8 mouse cellular contexts compared by ENCODE assay signal in genomic region chr9:72871506-72872297, GRCm38 (mm10). TPM values are rescaled to one million over a fixed set of nuclear protein-coding genes. Genes with fewer than 3 reads are reported as not detected.
DNase-seq lines count a peak whose midpoint lies in the region; ATAC-seq and TF ChIP-seq lines count a peak whose summit lies in the region.

No protein-coding gene starts in this region.

- WGBS in heart, adult 2 months: 21% methylated on average over 13 of the region's 13 CpGs
- WGBS in embryonic facial prominence, embryonic 11.5 days: 18% methylated on average over 13 of the region's 13 CpGs
- WGBS in hindbrain, embryonic 14.5 days: 9% methylated on average over 13 of the region's 13 CpGs
- 14% methylated on average over 13 of the region's 13 CpGs for WGBS in midbrain, embryonic 15.5 days

- TF ChIP-seq CTCF in heart, adult 2 months (IDR thresholded peaks at IDR 0.05): no peak

- H3K4me3 ChIP-seq in heart, adult 2 months: peak overlapping the region; percentile 39; the same call in 1 of the 2 replicates
- no peak overlapping the region for H3K4me3 ChIP-seq in embryonic facial prominence, embryonic 11.5 days (ENCODE audit: low read depth, low read length)
- no peak overlapping the region for H3K4me3 ChIP-seq in hindbrain, embryonic 14.5 days (replicated peaks; ENCODE audit: low read length)
- no peak overlapping the region for H3K4me3 ChIP-seq in midbrain, embryonic 15.5 days

- DNase-seq in heart, adult 2 months: peak in 1 of 2 experiments; percentile 49
- no peak for DNase-seq in heart, postnatal 36 days
- DNase-seq in embryonic facial prominence, embryonic 11.5 days (ENCODE audit: low spot score): peak; percentile 65
- no peak for DNase-seq in hindbrain, embryonic 14.5 days (ENCODE audit: low spot score)
- no peak for DNase-seq in thymus, postnatal 10 days (ENCODE audit: low spot score in 2 of 2)
- no peak for DNase-seq in cerebellum, adult 9-10 months

- peaks cover 5% of the 10 kb centered on the region; the same call in 1 of the 2 replicates for H3K4me1 ChIP-seq in heart, adult 2 months (ENCODE audit: control insufficient read depth, insufficient read depth, low read length)
- H3K4me1 ChIP-seq in embryonic facial prominence, embryonic 11.5 days (ENCODE audit: control insufficient read depth, insufficient read depth, low read length): peaks cover 3% of the 10 kb centered on the region; the same call in 1 of the 2 replicates
- H3K4me1 ChIP-seq in hindbrain, embryonic 14.5 days (replicated peaks; ENCODE audit: control insufficient read depth, insufficient read depth, low read length): peaks cover 8% of the 10 kb centered on the region
- peaks cover 9% of the 10 kb centered on the region for H3K4me1 ChIP-seq in midbrain, embryonic 15.5 days

- no peaks in the 10 kb centered on the region for H3K79me2 ChIP-seq in heart, adult 2 months (replicated peaks; ENCODE audit: control insufficient read depth, insufficient read depth, low read length)

- TF ChIP-seq POLR2A in heart, adult 2 months (IDR thresholded peaks at IDR 0.05; ENCODE audit: insufficient read depth, low read depth, low read length): no peak

- H3K4me2 ChIP-seq in embryonic facial prominence, embryonic 11.5 days (ENCODE audit: low read depth, low read length): no peak overlapping the region
- peak overlapping the region; percentile 37 for H3K4me2 ChIP-seq in hindbrain, embryonic 14.5 days (replicated peaks)
- peak overlapping the region; percentile 23 for H3K4me2 ChIP-seq in midbrain, embryonic 15.5 days

- TF ChIP-seq EP300 in heart, adult 2 months (IDR thresholded peaks at IDR 0.05; ENCODE audit: insufficient read depth, low read depth, low read length): no peak

- no peak overlapping the region; the same call in 1 of the 2 replicates for H3K9ac ChIP-seq in heart, adult 2 months (ENCODE audit: low read depth, low read length)
- H3K9ac ChIP-seq in embryonic facial prominence, embryonic 11.5 days (replicated peaks; ENCODE audit: low read length): 0 out of 2 replicates have a peak overlapping the region, but pooled peaks have one; percentile 15
- 0 out of 2 replicates have a peak overlapping the region, but pooled peaks have one; percentile 25 for H3K9ac ChIP-seq in hindbrain, embryonic 14.5 days
- H3K9ac ChIP-seq in midbrain, embryonic 15.5 days: no peak overlapping the region

- H3K9me3 ChIP-seq in embryonic facial prominence, embryonic 11.5 days (replicated peaks; ENCODE audit: control insufficient read depth, low read length): no peaks in the 10 kb centered on the region; the same call in 1 of the 2 replicates
- H3K9me3 ChIP-seq in hindbrain, embryonic 14.5 days (ENCODE audit: control insufficient read depth, low read length): no peaks in the 10 kb centered on the region
- no peaks in the 10 kb centered on the region for H3K9me3 ChIP-seq in midbrain, embryonic 15.5 days

- ATAC-seq in embryonic facial prominence, embryonic 11.5 days (replicated peaks; ENCODE audit: insufficient number of reproducible peaks, low FRiP score, low TSS enrichment, low read depth): 0 out of 2 replicates have a peak, but pooled peaks have one; percentile 36
- ATAC-seq in hindbrain, embryonic 14.5 days (ENCODE audit: low FRiP score): no peak
- ATAC-seq in midbrain, embryonic 15.5 days (replicated peaks): peak; percentile 54
- ATAC-seq in CD4-positive, CD25-positive, alpha-beta regulatory T cell, adult 4 months: no peak

- no peaks in the 10 kb centered on the region for H3K27me3 ChIP-seq in heart, adult 2 months (ENCODE audit: control insufficient read depth, insufficient read depth, low read length)
- H3K27me3 ChIP-seq in embryonic facial prominence, embryonic 11.5 days (ENCODE audit: control insufficient read depth, insufficient read depth, low read length): no peaks in the 10 kb centered on the region
- no peaks in the 10 kb centered on the region for H3K27me3 ChIP-seq in hindbrain, embryonic 14.5 days (ENCODE audit: control insufficient read depth, insufficient read depth, low read length)
- no peaks in the 10 kb centered on the region for H3K27me3 ChIP-seq in midbrain, embryonic 15.5 days (replicated peaks)

- intact Hi-C loops in heart, adult 2 months (cut with DNase I): no loop called here
- intact Hi-C loops in heart, postnatal 36 days (cut with DNase I): no loop called here

- no peaks in the 10 kb centered on the region for H3K36me3 ChIP-seq in heart, adult 2 months (ENCODE audit: control insufficient read depth, insufficient read depth, low read length)
- no peaks in the 10 kb centered on the region for H3K36me3 ChIP-seq in embryonic facial prominence, embryonic 11.5 days (replicated peaks; ENCODE audit: control insufficient read depth, insufficient read depth, low read depth, low read length)
- no peaks in the 10 kb centered on the region for H3K36me3 ChIP-seq in hindbrain, embryonic 14.5 days (replicated peaks; ENCODE audit: control insufficient read depth, insufficient read depth)
- no peaks in the 10 kb centered on the region for H3K36me3 ChIP-seq in midbrain, embryonic 15.5 days (replicated peaks)

- H3K27ac ChIP-seq in heart, adult 2 months: peak overlapping the region; percentile 75
- peak overlapping the region; percentile 56 for H3K27ac ChIP-seq in embryonic facial prominence, embryonic 11.5 days (replicated peaks; ENCODE audit: low read depth, low read length)
- H3K27ac ChIP-seq in hindbrain, embryonic 14.5 days: peak overlapping the region; percentile 21; the same call in 1 of the 2 replicates
- 0 out of 2 replicates have a peak overlapping the region, but pooled peaks have one; percentile 9 for H3K27ac ChIP-seq in midbrain, embryonic 15.5 days

RNA-seq across cellular contexts. Expression of gene Pygo1, which starts 53.7 kb away (rescaled TPM):
- 10 to 100 TPM; 13.6 to 16.0 TPM for total RNA-seq in heart, adult 2 months (2021)
- 3.3 and 7.3 TPM in 2 replicates for polyA plus RNA-seq in heart, adult 2 months (2012; rRNA removed)
- 10 to 100 TPM; 11.9 to 12.5 TPM for total RNA-seq in heart, postnatal 36 days (2021)
- 10.7 and 12.7 TPM in 2 replicates for polyA plus RNA-seq in embryonic facial prominence, embryonic 11.5 days (2014; fragmentation: Nextera tagmentation; extraction: Ambion mirVana)
- 18.1 and 18.3 TPM in 2 replicates for polyA plus RNA-seq in hindbrain, embryonic 14.5 days (2014; fragmentation: Nextera tagmentation; extraction: Ambion mirVana)
- 13.8 and 15.5 TPM in 2 replicates for polyA plus RNA-seq in midbrain, embryonic 15.5 days (2015; fragmentation: Nextera tagmentation; extraction: Ambion mirVana)
- not detected for polyA plus RNA-seq in CD4-positive, CD25-positive, alpha-beta regulatory T cell, adult 4 months (2017; shearing (Covaris generic))

Comparison
In these comparisons a context has a peak if more than half of its experiments do, and no peak if none do; other contexts are left out.
1. H3K27ac ChIP-seq: peak in every context shown above with its lines; median percentile 75 in heart, adult 2 months; 56 in embryonic facial prominence, embryonic 11.5 days; 21 in hindbrain, embryonic 14.5 days; 9 in midbrain, embryonic 15.5 days.
2. H3K9ac ChIP-seq: peak in embryonic facial prominence, embryonic 11.5 days (single experiment) and hindbrain, embryonic 14.5 days (single experiment); none in heart, adult 2 months (single experiment) and midbrain, embryonic 15.5 days (single experiment).
3. ATAC-seq: peak in embryonic facial prominence, embryonic 11.5 days (single experiment) and midbrain, embryonic 15.5 days (single experiment); none in hindbrain, embryonic 14.5 days (single experiment) and CD4-positive, CD25-positive, alpha-beta regulatory T cell, adult 4 months (single experiment).